Mouse (Mus musculus) embryonic facial prominence, embryonic 14.5 days (tissue): ENCODE measurements around the gene Fam213b. TPM values are rescaled to one million over a fixed set of nuclear protein-coding genes. Genes with fewer than 3 reads are reported as not detected.

Experiments
- ATAC-seq: fragments of 200-750 bp; cut with Nextera tagmentation; 2 replicates; pipeline ENCODE4 v1.8.0; 2017; ENCODE audit warnings: low read depth, moderate number of reproducible peaks, moderate TSS enrichment
- DNase-seq: peaks from one replicate; pipeline ENCODE4 v3.0.0-alpha.2; 2015; ENCODE audit warnings: low spot score
- H3K27ac ChIP-seq: fragments of 300-500 bp; sonication (generic); replicated peaks from 2 replicates; pipeline ENCODE4 v1.5.1; 2014; ENCODE audit warnings: low read depth, mild to moderate bottlenecking, low read length, moderate library complexity
- H3K27me3 ChIP-seq: fragments of 300-500 bp; sonication (generic); replicated peaks from 2 replicates; pipeline ENCODE4 v1.6.1; 2014; ENCODE audit warnings: low read length; ENCODE audit not compliant: control insufficient read depth, insufficient read depth
- H3K36me3 ChIP-seq: fragments of 300-500 bp; sonication (generic); 2 replicates; pipeline ENCODE4 v1.6.1; 2014; ENCODE audit warnings: low read length, mixed read lengths; ENCODE audit not compliant: control insufficient read depth, insufficient read depth
- H3K4me1 ChIP-seq: fragments of 300-500 bp; sonication (generic); 2 replicates; pipeline ENCODE4 v1.6.1; 2014; ENCODE audit warnings: antibody characterized with exemption, low read length; ENCODE audit not compliant: control insufficient read depth, insufficient read depth
- H3K4me2 ChIP-seq: fragments of 300-500 bp; sonication (generic); 2 replicates; pipeline ENCODE4 v1.6.1; 2014; ENCODE audit warnings: low read depth, mild to moderate bottlenecking, low read length, moderate library complexity, mixed read lengths
- H3K4me3 ChIP-seq: fragments of 300-500 bp; sonication (generic); 2 replicates; pipeline ENCODE4 v1.5.1; 2014; ENCODE audit warnings: low read depth, mild to moderate bottlenecking, low read length
- H3K9ac ChIP-seq: fragments of 300-500 bp; sonication (generic); 2 replicates; pipeline ENCODE4 v1.6.1; 2014; ENCODE audit warnings: low read depth, mild to moderate bottlenecking, low read length, moderate library complexity, mixed read lengths
- H3K9me3 ChIP-seq: fragments of 300-500 bp; sonication (generic); 2 replicates; pipeline ENCODE4 v1.6.1; 2016; ENCODE audit warnings: low read length; ENCODE audit not compliant: control insufficient read depth
- WGBS: fragments of 180-500 bp; shearing (Covaris S2); extraction: QIAGEN DNeasy Blood & Tissue Kit; methylation state at CpG from one replicate; pipeline ENCODE4 v1.1.7; 2014; 5-methylcytosine and 5-hydroxymethylcytosine counted together
- polyA plus RNA-seq: library from polyadenylated mRNA; unstranded; fragments of >200 nt; fragmentation: Nextera tagmentation; extraction: Ambion mirVana; gene quantifications from 2 replicates; pipeline ENCODE4 v1.2.1, GENCODE M21; 2014

The Fam213b gene
- 50.3 and 52.1 TPM in 2 replicates for polyA plus RNA-seq

DNA sequence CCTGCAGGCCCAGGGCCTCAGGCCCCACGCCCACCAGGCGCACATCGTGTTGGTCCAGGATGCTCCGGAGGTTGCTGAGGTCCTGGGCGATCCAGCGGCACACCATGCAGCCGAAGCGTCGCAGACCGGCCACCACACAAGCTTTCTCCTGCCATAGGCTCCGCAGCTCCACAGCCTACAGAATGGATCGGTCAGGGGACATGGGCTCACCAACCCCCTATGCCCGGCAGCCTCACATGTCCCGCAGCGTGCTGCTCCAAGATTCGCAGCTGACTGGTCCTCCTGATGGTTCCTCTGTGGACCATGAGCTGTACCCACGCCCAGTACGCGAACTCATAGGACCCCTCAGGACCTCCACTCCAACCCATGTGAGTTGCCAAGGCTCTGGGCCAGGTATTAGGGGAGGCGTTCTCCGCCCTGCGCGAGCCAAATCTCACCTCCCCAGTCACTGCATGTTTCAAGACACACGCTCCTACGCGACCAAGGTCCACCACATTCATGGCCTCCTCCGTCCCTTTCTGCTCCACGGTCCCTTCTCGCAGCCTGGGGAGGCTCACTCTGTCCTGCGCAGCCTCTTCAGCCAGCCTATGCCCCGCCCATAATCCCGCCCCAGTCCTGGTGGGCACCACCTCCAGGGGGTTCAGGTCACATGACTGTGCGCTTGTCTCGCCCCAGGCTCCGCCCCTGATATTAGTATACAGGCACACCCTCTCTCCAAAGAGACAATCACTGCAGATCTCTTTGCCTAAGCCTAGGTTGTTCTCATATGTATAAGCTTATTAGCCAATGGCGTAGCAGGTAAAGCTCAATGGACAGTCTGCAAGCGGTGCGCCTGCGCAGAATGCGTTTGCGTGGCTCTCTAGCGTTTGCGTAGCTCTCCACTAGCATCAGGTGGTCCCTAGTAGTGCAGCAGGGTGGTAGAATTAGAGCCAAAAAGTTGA, at the start of gene Fam213b:
Gene Fam213b (minus strand): TSS at position 630 of the 941 bp plus-strand sequence.
- peak within 1 kb of the TSS; percentile 39 for H3K27ac ChIP-seq
- H3K4me2 ChIP-seq = peak within 1 kb of the TSS; percentile 89
- peak within 1 kb of the TSS; percentile 56 for H3K4me3 ChIP-seq
- 5% methylated on average over 35 of the region's 43 CpGs for WGBS
- DNase-seq = peak; percentile 97
- H3K36me3 ChIP-seq = no peaks in the 10 kb centered on the region; the same call in 1 of the 2 replicates
- H3K4me1 ChIP-seq = peaks cover 9% of the 10 kb centered on the region
- ATAC-seq = peak; percentile 96
- no peaks in the 10 kb centered on the region for H3K27me3 ChIP-seq
- H3K9me3 ChIP-seq = no peaks in the 10 kb centered on the region
- peak within 1 kb of the TSS; percentile 69 for H3K9ac ChIP-seq

DNA sequence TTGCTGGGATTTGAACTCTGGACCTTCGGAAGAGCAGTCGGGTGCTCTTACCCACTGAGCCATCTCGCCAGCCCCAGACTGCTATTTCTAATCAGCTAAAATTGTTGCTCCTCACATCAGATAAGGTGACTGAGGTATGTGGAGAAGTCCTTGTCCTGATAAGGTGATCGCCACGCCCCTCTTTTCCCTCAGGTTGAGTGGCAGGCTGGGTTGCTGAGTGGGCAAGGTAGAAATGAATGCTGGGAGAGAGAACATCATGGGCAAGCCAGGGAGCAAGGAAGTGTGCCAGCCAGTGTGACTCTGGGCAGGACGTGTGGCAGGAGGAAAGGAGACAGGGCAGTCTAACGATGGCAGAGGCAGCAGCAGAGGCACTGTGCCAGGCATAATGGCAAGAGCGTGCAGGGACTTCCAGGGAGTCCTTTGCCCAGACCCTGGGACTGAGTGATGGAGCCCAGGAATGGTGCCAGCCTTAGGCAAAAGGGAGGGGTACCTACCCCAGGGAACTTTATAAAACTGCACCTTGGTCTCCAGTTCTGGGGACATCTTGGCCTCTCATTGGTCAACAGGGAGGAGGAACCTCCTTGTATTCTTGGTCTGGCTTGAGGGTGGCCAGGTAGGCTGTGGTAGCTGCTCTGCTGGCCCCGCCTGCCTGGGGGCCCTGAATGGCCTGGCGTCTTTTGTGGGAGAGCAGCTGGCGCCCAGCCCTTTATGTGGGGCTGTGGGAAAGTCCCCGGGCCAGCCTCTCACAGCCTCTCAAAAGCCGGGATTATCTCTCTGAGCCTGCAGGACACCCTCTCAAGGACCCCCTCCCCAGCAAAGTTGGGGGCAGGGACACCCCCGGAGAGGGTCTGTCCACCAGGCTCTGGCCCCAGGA, 49.4 kb upstream of the Fam213b start:
- H3K4me3 ChIP-seq = no peak overlapping the region
- no peak overlapping the region for H3K27ac ChIP-seq
- peaks cover 37% of the 10 kb centered on the region for H3K27me3 ChIP-seq
- H3K9me3 ChIP-seq = no peaks in the 10 kb centered on the region
- peaks cover 8% of the 10 kb centered on the region; the same call in 1 of the 2 replicates for H3K4me1 ChIP-seq
- no peak overlapping the region for H3K9ac ChIP-seq
- ATAC-seq (no peak; the same call in 1 of the 2 replicates), DNase-seq (no peak)
- no peak overlapping the region for H3K4me2 ChIP-seq
- no peaks in the 10 kb centered on the region for H3K36me3 ChIP-seq
- WGBS = 48% methylated on average over 14 of the region's 14 CpGs

DNA sequence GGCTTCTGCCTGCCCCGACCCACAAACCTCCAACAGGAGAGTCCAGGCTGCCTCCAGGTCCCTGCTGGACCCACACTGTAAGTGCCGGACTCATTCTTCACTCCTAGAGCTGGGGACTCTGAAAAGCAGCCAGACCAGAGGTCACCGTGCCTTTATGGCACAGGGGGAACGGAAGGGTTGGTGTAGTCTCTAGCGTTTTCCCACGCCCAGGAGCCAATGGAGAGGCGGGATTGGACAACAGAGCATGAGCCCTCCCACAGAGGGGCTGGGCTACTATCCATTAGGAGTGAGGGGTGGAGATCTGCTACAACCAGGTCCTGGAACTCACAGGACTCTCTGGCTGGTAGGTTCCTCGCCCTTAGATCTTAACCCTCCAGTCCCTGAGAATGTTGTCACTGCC, 47.4 kb upstream of the Fam213b start:
- no peak overlapping the region for H3K9ac ChIP-seq
- H3K9me3 ChIP-seq = no peaks in the 10 kb centered on the region
- peak; percentile 93 for ATAC-seq
- H3K4me3 ChIP-seq = peak overlapping the region; percentile 17
- H3K4me2 ChIP-seq = peak overlapping the region; percentile 44
- no peak overlapping the region for H3K27ac ChIP-seq
- peak; percentile 90 for DNase-seq
- H3K27me3 ChIP-seq = peaks cover 20% of the 10 kb centered on the region
- H3K4me1 ChIP-seq = peaks cover 4% of the 10 kb centered on the region; the same call in 1 of the 2 replicates
- no peaks in the 10 kb centered on the region for H3K36me3 ChIP-seq
- WGBS = 2% methylated on average over 8 of the region's 8 CpGs

DNA sequence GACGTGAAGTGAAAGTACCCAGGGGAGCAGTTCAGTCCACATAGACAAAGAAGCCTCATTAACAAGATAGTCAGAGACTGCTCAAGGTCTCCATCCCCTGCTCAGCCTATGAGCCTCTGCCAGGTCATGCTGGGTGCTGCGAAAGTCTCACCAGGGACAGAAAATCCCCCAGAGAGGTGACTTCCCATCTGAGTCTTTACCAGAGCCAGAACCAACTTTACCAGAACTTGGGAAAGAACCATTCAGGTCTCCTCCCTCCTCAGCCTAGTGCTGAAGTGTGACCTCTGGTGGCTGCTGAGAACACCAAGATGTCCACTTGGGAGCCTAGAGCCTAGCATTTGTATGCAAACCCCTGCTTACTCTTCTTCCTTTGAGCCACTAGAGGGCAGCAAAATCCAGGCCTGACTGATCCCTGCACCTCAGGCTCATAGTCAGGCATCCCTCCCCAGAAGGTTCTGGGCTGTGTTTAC, 45.2 kb upstream of the Fam213b start:
- ATAC-seq (peak; percentile 74), DNase-seq (peak; percentile 90)
- H3K4me3 ChIP-seq = no peak overlapping the region
- 40% methylated on average over 2 of the region's 2 CpGs for WGBS
- H3K9me3 ChIP-seq = no peaks in the 10 kb centered on the region
- H3K36me3 ChIP-seq = no peaks in the 10 kb centered on the region
- no peak overlapping the region for H3K9ac ChIP-seq
- H3K4me1 ChIP-seq = no peaks in the 10 kb centered on the region
- H3K27me3 ChIP-seq = peaks cover 3% of the 10 kb centered on the region
- no peak overlapping the region for H3K4me2 ChIP-seq
- H3K27ac ChIP-seq = no peak overlapping the region

DNA sequence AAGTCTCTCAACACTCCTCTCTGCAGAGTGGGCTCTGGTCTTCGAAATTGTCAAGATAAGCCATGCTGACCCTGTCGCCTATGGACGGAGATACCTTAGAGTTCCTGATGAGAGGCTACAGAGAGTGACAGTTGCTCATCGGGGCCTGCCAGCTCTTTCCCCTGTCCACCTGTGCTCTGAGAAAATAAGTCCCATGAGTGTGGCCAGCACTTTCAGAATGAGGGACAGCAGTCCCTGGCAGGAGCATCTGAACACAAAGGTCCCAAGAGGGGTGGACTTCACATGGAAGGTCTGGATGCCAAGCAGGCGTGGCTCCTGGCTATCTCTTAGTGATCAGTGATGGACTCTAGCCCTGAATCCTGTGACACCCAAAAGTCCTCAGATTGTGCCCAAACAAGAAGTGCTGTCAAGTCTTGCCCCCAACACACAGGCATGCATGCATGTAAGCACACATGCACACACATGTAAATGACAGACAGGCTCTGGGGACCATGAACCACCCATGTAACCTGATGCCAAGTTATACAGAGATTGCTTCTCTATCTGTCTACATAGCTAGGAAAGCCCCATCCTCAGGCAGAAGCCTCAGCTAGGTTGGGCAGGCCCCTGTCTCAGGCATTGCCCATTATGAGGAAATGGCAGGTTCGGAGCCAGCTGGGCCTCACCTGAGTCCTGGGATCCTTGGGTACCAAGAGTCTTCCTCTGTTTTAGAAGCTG, 44.5 kb upstream of the Fam213b start:
- H3K9me3 ChIP-seq = no peaks in the 10 kb centered on the region
- no peaks in the 10 kb centered on the region for H3K4me1 ChIP-seq
- ATAC-seq (no peak), DNase-seq (no peak)
- no peaks in the 10 kb centered on the region for H3K27me3 ChIP-seq
- H3K36me3 ChIP-seq = no peaks in the 10 kb centered on the region
- WGBS = 88% methylated on average over 6 of the region's 6 CpGs
- no peak overlapping the region for H3K4me2 ChIP-seq
- no peak overlapping the region for H3K9ac ChIP-seq
- no peak overlapping the region for H3K27ac ChIP-seq
- no peak overlapping the region for H3K4me3 ChIP-seq

DNA sequence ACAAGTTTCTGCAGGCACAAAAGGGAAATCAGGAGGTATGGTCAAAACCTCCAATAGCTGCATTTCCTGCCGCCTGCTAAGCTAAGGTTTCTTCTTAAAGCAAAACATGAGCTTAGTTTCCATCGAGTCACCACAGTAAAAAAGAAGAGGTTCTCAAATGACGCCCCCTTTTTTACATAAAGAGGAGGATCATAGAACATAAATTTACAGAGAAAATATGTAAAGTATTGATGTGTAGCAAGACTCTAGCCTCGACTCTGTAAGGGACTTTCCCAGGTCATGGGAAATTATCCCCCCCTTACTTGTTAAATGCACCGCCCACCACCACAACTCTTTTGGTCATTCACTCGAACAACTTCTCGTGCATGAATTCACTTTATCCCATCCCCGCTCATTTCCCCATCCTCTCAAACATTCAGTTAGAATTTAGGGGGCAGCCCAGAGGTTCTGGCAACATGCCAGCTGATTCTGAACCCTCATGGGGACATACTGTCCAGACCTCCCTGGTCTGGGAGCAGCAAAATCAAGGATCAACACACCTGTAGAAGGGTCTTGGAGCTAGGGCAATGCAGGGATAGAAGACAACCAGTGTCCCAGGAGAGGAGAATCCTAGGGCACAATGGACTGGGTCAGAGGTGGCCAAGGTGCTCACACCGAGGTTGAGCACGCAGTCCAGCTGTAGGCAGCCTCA, 43.8 kb upstream of the Fam213b start:
- WGBS = 74% methylated on average over 10 of the region's 10 CpGs
- no peaks in the 10 kb centered on the region for H3K9me3 ChIP-seq
- no peak overlapping the region for H3K9ac ChIP-seq
- H3K36me3 ChIP-seq = no peaks in the 10 kb centered on the region
- H3K4me3 ChIP-seq = no peak overlapping the region
- no peak for ATAC-seq
- no peaks in the 10 kb centered on the region for H3K27me3 ChIP-seq
- H3K27ac ChIP-seq = no peak overlapping the region
- H3K4me2 ChIP-seq = no peak overlapping the region
- no peaks in the 10 kb centered on the region for H3K4me1 ChIP-seq
- DNase-seq = no peak

DNA sequence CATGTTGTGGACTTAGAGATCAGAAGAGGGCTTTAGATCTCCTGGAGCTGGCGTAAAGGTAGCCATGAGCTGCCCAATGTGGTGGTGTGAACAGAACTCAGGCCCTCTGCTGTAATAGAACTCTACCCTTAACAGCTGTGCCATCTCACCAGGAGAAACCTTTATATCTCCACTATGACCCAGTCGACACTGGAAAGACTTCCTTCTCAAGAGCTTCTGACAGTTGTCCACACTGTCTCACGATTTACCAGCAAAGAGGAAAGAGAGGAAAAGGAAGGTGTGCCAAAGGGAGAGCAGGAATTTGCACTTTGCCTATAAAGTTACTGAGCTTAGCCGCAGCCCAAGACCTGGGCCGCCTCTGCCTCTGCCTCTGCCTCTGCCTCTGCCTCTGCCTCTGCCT, 42.9 kb upstream of the Fam213b start:
- WGBS = 92% methylated on average over 5 of the region's 5 CpGs
- H3K27ac ChIP-seq = no peak overlapping the region
- no peak overlapping the region for H3K4me3 ChIP-seq
- no peak overlapping the region for H3K9ac ChIP-seq
- no peaks in the 10 kb centered on the region for H3K36me3 ChIP-seq
- H3K4me2 ChIP-seq = no peak overlapping the region
- DNase-seq (no peak), ATAC-seq (no peak)
- H3K4me1 ChIP-seq = no peaks in the 10 kb centered on the region
- H3K9me3 ChIP-seq = no peaks in the 10 kb centered on the region
- H3K27me3 ChIP-seq = no peaks in the 10 kb centered on the region
